Mouse (Mus musculus) megakaryocyte, embryonic 14.5 days (primary cell): ENCODE results near the gene Slc51b.

Source experiments
- FLI1 ChIP-seq: IDR thresholded peaks from 2 replicates; pipeline ENCODE4 v1.6.1; 2012; ENCODE audit warnings: low read length, inconsistent platforms, mixed read lengths
- GATA1 ChIP-seq: IDR thresholded peaks from 3 replicates; pipeline ENCODE4 v1.6.1; 2012; ENCODE audit warnings: mixed read lengths, low read length, inconsistent platforms, borderline replicate concordance

DNA sequence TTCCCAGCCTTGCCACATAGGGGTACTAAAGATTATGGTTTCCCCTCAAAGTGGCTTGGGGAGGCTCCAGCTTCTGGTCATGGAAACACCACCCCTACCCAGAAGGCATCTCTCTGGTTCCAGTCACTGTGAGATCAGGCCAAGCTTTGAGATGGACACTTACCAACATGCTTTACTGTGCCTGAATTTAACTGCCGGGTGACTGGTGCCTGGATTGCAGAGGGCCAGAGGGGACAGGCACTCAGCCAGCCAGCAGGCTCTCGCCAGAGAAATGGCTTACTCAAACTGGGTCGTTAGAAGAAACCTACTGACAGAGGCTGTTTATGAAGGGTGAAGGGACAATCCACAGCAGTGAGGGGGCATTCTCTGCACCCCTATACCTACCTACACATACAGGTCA is 38.5 kb downstream of the Slc51b start:
- TF ChIP-seq GATA1 (no peak), FLI1 (no peak)
